Mouse (Mus musculus): ENCODE data around the gene Snrnp200.
"Not testable (repeated sequence)": the region's sequence is repeated elsewhere in the genome, so short reads cannot be mapped to it uniquely, and the experiment has no call there.

Snrnp200 gene

DNA sequence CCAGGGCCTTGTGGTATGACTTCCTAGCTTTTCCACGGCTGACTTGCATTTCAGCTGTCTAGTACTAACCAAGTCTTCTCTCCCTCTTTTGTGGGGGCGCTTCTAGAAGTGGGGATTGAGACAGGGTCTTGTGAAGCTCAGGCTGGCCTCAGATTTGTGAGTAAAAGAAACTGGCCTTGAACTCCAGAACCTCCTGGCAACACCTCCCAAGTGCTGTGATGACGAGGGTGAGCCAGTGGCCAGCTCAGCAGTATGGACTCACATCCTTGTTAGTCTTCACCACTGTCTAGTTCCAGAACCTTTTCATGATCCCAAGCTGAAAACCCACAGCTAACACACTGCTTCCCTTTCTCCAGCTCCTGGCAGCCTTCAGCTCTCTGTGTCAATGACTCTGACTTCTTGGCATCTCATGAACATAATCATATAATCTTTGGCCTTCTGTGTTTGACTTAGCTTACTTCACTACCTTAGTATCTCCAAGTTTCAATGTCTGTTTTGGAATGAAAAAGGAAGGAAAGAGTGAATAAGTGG, 46.5 kb downstream of the Snrnp200 start:
- DNase-seq (ENCODE audit: low read depth): peak; percentile 20

DNA sequence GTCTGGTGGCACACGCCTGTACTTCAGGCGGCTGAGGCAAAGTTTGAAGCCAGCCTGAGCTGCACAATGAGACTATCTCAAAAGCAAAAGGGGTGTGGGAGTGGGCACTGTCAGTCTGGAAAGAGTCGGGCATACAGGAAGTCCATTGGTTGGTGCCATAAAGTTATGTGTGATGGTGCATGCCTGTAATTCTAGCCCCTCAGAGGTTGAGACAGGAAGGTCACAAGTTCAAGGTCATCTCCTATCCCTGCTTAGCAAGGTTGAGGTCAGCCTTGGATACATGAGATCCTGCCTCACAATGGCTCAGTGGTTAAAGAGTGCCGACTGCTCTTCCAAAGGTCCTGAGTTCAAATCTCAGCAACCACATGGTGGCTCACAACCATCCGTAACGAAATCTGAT, 47.1 kb downstream of the Snrnp200 start:
- no peak for DNase-seq (ENCODE audit: low read depth)

- DNase-seq (ENCODE audit: low read depth): no peak
Observed at GRCm38 (mm10) chr2:127259340-127259739, 51.2 kb downstream of the Snrnp200 start.

GRCm38 (mm10) chr2:127262480-127262879, 54.3 kb downstream of the Snrnp200 start:
- DNase-seq (ENCODE audit: low read depth): no peak

DNA sequence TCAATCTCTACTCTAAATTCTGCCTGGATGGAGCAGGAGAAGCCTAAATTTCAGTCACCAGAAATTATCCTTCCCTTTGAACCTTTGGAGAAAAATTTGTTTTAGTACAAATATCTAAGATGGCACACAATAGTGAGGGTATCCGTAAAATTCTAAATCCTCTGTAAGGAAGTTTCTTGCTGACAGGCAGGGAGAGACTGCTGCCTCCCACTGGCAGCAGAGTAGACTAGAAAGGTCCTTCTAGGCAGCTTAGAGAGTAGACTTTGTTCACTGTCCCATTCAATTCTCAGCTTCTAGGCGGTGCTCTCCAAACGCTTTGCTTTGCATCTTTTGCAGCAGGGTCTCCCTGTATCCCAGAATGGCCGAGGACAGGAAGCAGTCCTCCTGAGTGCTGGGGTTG, 59.7 kb downstream of the Snrnp200 start:
- peak; percentile 18 for DNase-seq (ENCODE audit: low read depth)

DNA sequence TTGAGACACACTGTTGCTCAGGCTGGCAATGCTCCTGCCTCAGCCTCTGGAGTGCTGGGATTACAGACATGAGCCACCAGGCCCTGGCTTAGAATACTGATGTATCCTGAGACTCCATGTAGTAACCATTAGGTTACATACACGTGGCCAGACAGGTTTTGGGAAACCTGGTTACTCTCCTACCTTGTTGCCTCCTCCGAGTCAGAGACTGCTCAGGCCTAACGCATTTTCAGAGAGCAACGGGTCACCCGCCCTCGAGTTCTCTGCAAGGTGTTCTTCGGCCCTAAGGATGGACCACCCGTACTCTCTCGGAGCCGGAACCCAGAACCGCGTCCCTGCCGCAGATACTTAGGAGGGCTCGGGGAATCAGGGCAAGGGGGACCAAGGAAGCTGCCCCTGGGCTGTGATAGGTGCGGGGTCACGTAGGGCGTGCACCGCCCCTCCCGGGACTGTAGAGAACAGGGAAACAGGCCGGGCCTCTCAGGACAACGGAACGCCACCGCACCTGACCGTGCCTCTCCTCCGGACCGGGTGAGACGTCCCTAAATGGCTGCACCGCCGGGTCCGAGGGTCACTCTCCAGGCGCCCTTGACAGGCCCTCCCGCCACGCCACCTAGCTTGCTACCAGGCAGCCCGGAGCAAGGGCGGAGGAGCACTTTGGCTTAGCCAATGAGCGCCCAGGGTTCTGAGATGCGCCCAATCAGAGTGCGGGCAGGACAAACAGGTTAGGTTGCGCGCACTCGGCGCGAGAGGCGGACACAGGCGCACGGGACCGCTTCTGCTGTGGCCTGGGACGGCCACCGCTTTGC, 61.5 kb downstream of the Snrnp200 start, which contains the start of gene Stard7:
Stard7 (plus strand) TSS at position 728 of the 809 bp plus-strand sequence.
- peak; percentile 98 for DNase-seq (ENCODE audit: low read depth)

- DNase-seq (ENCODE audit: low read depth): peak; percentile 93
Observed at GRCm38 (mm10) chr2:127270300-127271041, 62.3 kb downstream of the Snrnp200 start.

GRCm38 (mm10) chr2:127271042-127271515, 62.9 kb downstream of the Snrnp200 start:
- DNase-seq (ENCODE audit: low read depth): peak; percentile 22

DNA sequence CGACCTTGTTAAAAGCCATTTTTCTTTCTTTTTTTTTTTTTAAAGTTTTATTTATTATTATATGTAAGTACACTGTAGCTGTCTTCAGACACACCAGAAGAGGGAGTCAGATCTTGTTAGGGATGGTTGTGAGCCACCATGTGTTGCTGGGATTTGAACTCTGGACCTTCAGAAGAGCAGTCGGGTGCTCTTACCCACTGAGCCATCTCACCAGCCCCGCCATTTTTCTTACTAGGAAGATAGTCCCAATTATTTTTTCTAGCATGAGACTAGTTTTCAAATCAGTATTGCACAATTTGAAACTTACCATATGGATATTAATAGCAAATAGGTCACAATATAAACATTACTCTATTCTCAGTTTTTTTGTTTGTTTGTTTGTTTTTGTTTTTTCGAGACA, 63.9 kb downstream of the Snrnp200 start:
- not testable (repeated sequence) for DNase-seq (ENCODE audit: low read depth)

DNA sequence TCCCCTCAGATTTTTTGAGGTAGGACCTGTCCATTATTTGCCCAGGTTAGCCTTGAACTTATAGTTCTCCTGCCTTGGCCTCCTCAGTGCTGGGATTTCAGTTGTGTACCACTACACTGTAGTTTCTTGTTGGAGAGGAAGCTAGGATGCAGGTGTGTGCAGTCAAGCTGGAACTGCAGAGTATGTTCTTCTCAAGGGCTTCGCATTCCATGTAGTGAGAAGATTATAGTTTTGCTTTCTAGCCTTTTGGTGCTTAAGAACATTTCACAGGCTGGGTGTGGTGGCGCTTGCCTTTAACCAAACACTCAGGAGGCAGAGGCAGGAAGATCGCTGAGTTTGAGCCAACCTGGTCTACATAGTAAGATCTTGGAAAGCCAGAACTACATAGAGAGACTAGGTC, 64.6 kb downstream of the Snrnp200 start:
- DNase-seq (ENCODE audit: low read depth): no peak

DNA sequence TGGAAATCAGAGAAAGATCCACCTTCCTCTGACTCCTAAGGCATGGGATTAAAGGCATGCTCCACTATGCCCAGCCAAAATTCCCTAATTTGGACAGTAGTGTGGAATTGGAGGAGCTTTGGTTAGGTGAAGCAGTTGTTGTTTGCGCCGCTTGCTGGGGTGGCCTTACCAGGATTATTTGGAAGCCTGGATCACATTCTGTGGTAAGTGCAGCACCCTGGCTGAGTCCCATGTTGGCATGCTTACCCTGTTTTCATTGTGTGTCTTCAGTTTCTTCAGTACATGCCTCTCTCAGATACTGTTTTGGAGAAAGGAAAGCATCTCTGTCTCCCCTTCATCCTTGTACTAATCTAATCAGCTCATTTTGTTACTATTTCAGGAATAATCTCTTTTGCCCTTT, 66.4 kb downstream of the Snrnp200 start:
- no peak for DNase-seq (ENCODE audit: low read depth)

GRCm38 (mm10) chr2:127275551-127276320, 67.5 kb downstream of the Snrnp200 start:
- DNase-seq (ENCODE audit: low read depth): no peak

GRCm38 (mm10) chr2:127278162-127278561, 70.0 kb downstream of the Snrnp200 start:
- no peak for DNase-seq (ENCODE audit: low read depth)
